Mouse (Mus musculus) brain, embryonic 14.5 days (tissue): ENCODE measurements at regions not wholly inside any gene's neighbourhood (a gene's known extent, or its start where the extent isn't known, plus 50 kb on each side); places are given as distances from the start of the nearest gene placed in this dataset.

Experiments
- CTCF ChIP-seq: fragments of 200-500 bp; IDR thresholded peaks from 2 replicates; pipeline ENCODE4 v1.5.1; 2012; ENCODE audit warnings: inconsistent platforms, mild to moderate bottlenecking, moderate library complexity, borderline replicate concordance; ENCODE audit not compliant: insufficient read depth, insufficient read length; ENCODE audit errors: extremely low read depth
- POLR2A ChIP-seq: fragments of 200-500 bp; IDR thresholded peaks from 2 replicates; pipeline ENCODE4 v1.6.1; 2012; ENCODE audit warnings: mild to moderate bottlenecking, inconsistent platforms, borderline replicate concordance; ENCODE audit not compliant: poor library complexity, insufficient read depth, insufficient read length, severe bottlenecking; ENCODE audit errors: extremely low read depth

GRCm38 (mm10) chr10:92225071-92225470 lies 497.1 kb downstream of the Nedd1 start:
- TF ChIP-seq POLR2A = no peak
- no peak for TF ChIP-seq CTCF
